Mouse (Mus musculus) lung, postnatal 10 days (tissue): ENCODE measurements around the gene Casr.
A peak's percentile ranks its signal among the peaks of the same experiment; 100 is the strongest.

ENCODE experiments used
- DNase-seq: peaks from one replicate; pipeline ENCODE4 v3.0.0; 2021

The Casr gene

DNA sequence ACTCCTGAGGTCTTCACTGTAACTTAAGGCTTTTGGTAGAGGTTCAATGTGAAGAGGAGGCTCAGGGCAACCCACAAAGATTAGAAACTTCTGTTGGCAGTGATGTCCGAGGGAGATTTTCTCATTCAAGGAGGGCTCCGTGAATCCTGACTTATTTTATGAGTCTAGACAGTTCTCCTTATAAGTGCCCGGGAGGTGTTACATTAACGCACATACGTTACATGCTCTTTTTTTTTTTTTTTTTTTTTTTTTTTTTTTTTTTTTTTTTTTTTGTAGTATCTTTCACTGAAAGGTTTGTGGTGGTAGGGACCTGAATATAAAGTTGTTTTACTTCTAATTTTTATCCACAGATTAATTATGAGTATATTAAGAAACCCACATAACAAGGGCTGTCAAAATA lies 54.6 kb downstream of the Casr start:
- no peak for DNase-seq

DNA sequence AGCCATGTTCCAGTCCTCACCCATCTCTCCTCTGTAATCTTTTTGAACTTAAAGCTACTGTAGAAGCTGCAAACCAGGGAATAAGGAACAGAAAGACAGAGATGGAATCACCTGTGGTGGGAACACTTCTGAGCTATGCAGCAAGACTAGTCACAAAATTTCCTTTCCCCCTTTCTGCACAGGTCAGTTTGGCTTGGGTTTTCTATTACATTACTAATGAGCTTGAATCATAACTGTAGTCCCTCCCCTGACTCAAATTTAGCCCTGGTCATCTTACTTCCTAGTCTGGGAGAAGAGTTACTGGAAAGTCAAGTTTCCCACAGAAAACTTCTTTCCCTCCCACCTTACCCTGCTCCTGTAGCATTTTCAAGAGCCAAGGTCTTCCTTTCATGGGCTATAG lies 55.1 kb downstream of the Casr start:
- DNase-seq, result no peak

DNA sequence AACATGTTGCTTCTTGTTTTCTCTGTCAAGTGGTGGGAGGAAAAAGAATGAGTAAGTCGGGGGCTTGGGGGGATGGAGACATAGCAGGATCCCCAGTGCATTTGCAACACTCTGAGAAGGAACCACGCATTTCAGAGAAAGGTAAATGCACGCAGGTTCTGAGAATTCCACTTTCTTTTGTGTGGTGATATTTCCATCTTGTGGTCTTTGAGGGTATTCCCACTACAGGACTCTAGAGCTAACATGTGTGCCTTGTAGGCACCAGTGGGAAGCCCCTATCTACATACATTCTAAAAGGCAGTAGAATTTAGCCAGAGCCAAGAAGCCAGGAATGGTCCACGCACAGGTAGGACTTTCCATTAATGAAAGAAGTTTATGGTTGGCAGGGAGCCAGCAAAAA lies 56.0 kb downstream of the Casr start:
- no peak for DNase-seq

DNA sequence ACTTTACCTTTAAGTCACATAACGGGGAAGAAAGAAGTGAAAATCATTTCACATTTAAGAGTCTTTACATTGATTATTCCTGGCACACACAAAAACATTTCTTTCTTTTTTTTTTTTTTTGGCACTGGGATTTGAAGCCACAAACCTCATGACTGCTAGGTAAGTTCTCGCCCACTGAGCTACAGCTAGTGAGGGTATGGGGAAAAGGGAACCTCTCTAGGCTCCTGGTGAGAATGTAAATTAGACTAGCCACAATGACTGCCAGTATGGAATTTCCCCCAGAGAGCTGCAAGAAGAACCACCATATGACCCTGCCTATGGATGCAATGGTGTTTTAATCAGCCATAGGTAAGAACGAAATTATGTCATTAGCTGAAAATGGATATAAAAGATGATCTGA lies 56.8 kb downstream of the Casr start:
- no peak for DNase-seq

DNA sequence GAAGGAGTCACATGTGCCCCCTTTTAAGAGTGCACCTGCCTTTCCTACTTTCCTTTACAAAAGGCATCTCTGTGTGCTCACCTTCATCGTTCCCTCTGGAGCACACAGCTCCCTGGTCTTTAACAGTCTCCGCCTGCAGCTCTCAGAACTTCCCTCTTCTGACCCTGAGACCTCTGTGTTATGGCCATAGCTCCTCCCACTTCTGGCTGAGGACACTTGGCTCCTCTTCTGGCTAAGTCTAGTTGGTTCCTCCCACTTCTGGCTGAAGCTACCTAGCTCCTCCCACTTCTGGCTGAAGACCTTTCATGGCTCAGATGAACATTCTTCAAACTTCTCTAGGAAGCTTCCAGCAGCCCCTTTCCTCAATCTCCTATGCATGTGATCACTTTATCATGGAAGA lies 59.7 kb downstream of the Casr start:
- DNase-seq, result peak; percentile 21

DNA sequence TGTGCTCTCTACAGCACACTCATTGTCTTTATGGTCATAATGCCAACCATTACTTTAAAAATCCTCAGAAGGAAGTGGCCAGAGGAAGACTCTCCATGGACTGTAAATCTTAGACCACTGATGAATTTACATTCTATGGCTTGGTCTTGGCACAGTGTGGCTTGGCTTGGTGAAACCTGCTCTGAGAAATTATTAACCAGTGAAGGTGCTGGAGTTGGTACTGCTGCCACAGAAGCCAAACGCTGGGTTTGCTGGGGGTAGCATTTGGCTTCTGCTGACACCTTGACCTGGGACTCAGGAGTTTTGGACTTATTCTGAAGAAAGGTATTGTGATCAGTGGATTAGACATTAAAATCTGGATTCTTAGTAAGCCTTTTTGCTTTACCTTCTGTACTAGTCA lies 69.5 kb downstream of the Casr start:
- no peak for DNase-seq

DNA sequence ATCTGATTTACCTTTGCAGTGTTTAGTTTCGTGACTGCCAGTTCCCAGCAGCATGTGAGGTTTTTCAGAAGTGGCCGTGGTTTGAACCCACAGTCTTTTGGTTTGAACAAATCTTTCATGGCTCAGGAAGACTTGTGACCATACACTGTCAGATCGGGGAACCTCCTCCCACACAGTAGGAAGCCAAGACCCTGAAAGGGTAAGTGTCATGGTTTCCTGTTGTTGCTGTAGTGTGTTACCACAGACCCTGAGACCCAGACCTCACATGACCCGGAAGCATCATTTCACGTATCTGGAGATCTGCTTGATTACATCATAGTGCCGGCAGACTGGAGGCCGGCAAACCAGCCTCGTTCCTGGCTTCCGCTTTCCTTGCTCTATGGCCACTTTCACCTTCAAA lies 85.1 kb downstream of the Casr start:
- peak; percentile 12 for DNase-seq

DNA sequence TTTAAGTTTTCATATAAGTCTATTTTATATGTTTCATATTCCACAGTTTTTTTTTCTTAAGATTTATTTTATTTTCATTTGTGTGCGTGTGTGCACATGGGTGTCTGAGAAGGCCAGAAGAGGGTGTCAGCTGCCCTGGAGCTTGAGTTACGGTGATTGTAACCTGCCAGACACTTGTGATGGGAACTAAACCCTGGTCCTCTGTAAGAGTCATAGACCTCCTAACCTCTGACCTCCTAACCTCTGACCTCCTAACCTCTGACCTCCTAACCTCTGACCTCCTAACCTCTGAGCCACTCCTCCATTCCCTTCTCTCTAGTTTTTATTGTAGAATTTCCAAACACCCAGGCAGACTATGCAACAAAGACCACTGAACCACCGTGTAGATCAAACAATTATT lies 86.4 kb downstream of the Casr start:
- DNase-seq, result no peak

DNA sequence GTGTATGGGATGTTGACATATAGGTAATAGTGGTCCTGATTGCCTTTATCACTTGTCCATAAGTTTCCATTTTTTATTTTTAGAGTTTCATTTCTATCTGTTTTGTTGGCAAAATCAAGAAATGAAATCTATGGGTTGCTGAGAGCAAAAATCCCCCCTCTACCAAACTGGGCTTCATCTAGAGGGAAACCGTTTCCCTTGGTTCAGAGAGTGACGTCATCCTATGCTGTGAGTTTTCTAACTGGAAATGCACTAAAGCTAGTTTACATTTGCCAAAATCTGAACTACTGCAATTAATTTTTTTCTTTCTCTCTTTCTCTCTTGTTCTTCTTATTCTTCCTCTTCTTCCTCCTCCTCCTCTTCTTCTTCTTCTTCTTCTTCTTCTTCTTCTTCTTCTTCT lies 87.1 kb downstream of the Casr start:
- DNase-seq, result no peak

DNA sequence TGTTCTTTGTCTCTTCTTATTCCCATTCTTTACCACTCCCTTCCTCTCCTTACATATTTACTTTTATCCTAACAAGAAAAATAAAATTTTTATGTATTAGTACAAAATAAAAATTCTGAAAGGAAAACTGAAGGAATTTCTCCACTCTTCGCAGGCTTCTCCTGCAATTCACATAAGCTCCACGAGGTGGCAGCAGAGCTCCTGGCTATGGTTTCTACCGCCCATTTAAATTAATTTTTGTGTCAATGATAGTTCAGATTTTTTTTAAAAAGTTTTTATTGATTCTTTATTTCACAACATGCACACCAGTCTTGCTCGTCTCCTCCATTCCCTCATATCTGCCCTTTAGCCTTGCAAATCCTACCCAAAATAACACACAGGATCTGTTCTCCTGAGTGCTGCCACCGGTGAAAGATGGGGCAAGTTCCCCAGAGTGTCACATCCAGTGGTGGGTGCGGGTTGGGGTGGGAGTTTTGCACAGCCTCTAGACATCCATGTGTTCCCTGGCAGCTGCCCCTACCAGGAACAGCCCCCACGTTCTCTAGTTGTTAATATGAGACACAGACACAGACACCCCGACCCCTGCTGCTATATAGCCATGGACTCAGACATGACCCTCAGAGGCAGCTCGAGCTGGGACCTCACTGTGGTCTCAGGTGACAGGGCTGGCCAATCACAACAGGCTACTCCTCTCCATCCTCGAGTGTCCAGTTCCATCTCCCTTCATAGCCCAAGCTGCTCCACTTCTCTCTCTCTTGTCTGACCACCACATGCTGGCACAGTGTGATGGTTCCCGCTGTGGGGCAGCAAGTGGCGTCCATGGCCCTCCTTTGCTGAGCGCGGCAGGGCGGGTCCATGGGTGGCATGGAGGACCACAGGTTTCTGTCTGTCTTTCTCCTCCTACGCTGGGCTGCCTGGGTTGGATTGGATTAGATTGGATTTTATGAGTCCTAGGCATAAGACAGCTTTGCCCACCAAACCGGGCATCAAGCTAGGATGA lies 88.4 kb downstream of the Casr start:
- peak; percentile 46 for DNase-seq

DNA sequence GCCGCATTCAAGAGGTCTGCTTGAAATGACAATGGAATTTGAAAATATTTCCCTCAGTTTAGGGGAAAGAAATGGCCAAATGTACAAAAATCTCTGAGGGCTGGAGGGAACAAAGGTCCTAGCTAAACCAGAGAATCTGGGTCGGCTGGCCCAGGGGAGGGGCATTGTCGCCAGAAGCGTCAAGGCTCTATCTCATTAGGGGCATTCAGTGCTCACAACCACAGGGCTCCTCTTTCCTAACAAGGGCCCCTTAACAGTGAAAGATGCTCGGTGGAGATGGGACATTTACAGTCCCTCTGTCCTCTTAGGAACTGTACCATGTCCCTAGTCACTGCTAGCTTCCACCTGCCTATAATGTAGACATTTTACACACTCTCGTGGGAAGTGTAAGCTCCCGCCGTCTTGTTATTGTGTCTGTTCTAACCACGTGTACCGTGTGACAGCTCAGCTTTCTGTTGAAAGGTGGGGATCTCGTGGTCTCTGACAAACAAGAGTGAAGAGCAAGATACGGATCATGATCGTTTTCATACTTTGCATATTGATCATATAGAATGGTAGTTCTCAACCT lies 90.8 kb downstream of the Casr start:
- no peak for DNase-seq

DNA sequence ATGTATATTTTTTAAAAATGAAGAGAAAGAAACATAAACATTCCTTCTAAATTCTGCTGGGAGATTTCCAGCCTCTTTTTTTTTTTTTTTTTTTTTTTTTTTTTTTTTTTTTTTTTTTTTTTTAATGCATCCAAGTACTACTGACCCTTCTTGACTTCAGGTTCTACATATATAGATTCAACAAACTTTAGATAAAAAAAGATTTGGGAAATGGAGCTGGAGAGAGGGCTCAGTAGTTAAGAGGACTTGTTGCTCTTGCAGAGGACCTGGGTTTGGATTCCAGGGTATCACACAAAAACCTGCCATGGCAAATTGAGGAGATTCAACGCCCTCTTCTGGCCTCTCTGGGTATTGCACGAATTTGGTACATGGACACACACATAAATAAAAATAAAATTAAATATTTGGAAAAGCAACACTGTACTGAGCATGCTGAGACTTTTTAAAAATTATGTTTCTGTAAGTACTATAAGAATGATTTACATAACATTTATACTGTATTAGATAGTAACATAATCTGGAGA lies 91.9 kb downstream of the Casr start:
- DNase-seq, result peak; percentile 11

DNA sequence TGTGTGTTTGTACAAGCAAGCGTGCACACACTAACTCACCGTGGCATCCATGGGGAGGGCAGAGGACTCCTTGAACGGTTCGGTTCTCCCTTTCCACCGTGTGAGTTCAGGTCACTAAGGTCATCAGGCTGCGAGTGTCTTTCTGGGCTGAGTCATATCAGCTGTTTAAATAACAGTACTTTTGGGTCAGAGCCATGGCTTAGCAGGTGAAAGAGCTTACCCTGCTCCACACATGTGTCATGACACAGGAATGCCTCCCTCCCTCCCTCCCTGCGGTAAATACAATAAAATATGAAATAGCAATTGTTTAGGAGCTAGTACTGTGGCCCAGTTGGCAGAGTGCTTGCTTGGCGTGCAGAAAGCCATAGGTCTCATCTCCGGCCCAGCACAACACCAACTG lies 92.6 kb downstream of the Casr start:
- DNase-seq, result no peak

DNA sequence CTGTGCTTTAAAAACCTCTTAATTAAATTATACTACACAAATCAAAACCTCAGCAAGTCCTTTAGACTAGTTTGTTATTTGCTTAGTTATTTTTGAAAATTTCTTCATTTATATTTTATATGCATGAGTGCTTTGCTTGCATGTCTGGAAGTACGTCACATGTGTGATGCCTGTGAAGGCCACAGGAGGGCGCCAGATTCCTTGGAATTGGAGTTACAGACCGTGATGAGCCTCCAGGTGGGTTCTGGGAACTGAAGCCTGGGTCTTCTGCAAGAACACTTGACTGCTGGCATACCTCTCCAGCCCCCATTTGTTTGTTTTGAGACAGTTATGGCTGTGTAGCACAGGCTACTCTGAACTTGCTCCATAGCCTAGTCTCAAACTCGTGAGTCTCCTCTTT lies 93.1 kb downstream of the Casr start:
- DNase-seq, result no peak

DNA sequence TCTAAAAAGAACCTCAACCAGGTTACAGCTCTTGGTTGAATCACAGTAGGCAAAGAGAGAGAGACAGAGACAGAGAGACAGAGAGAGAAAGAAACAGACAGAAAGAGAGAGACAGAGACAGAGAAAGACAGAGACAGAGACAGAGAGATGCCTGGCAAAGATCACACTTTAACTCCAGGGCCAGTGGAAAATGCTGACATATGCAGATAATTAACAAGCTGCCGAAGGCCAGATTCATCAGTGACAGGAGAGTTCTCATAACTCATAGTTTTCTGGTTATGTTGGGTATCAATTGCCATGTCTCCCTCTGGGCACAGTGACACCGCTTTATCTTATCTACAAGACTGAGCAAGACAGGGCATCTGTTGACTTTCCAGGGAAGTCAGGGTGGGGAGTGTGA lies 94.0 kb downstream of the Casr start:
- DNase-seq, result no peak

DNA sequence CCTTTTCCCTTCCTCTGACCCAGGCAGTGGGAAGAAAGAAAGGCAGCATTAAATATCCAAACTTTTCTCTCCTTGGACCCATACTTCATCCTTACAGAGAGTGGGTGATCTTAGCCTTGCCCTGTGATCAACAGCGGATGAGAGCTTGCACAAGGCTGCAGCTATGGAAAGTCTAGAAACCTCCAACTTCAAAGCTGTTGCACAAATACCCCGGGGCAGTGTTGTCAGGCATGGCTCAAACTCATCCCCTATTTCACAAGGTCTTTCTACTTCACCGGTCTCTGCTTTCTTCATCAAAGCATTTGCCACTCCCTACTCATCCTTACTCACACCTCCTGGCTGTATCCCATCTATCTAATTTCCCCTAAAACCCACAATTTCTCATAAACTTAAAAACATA lies 96.5 kb downstream of the Casr start:
- no peak for DNase-seq

DNA sequence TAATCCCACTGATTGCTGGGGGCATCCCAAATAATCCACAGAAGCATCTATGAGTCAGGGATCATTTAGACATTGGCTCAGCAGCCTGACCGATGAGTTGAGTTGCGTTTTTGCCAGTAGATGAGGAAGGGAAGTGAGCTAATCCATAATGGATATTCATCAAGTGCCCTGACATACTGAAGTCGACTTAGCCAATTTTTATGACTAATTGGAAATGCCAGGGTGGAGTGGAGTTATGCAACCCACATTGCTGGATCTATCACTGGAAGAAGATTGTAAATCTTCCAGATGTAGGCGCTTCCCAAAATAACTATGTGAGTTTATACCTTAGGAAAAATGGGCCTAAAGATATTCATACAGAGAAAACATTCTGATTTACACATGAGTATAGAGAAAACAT lies 97.9 kb downstream of the Casr start:
- DNase-seq, result no peak

DNA sequence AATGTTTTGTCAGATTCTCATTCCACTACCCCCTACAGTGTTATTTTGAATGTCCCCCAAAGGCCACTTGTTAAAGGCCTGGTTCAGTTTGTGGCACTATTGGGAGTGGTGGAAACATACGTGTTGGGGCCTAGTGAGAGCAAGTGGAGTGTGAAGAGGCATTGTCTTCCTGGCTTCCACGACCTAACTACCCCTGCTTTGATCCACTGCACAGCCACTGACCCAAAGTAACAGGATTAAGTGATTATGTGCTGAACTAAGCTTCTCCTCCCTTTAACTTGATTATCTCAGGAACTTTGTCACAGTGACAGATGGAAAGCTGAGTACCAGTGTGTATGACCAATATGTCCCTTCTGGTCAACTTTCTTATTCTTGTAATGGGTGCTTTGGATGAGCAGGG lies 101.5 kb downstream of the Casr start:
- no peak for DNase-seq

DNA sequence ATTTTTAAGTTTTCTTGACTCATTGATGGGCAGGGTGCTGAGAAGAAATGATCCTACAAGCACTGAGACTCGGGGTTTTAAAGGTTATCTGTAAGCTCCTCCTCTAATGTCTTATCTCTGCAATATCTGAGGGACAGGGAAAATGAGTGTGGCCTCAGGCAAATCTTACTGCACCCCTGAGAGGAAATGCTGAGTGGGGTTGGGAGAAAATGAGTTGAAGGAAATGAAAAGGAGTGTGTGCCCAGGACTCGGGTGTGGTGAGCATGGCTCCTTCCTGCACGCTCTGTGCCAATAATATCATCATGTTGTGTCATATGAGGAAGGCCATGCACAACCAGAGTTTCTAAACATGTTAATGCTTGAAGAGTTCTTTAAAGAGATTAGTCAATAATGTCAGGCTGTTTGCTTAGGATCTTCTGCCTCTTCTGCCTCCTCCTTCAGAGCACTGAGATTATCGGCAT lies 106.6 kb downstream of the Casr start, which contains the start of gene Stfa3:
Gene Stfa3, minus strand, starts transcription at position 51 of the 461 bp plus-strand sequence.
- no peak for DNase-seq
